Mouse (Mus musculus) limb, embryonic 14.5 days (tissue): Measurements from ENCODE around the gene Apob. TPM values are rescaled to one million over a fixed set of nuclear protein-coding genes. Genes with fewer than 3 reads are reported as not detected.

Experiments
- ATAC-seq: fragments of 200-750 bp; cut with Nextera tagmentation; 2 replicates; pipeline ENCODE4 v1.8.0; 2017; ENCODE audit warnings: low read depth, moderate number of reproducible peaks, moderate TSS enrichment; ENCODE audit not compliant: low FRiP score
- DNase-seq: peaks from one replicate; pipeline ENCODE4 v3.0.0-alpha.2; 2015; ENCODE audit warnings: low spot score
- H3K27ac ChIP-seq: fragments of 300-500 bp; sonication (generic); replicated peaks from 2 replicates; pipeline ENCODE4 v1.5.1; 2014; ENCODE audit warnings: low read depth, mild to moderate bottlenecking, low read length, moderate library complexity, mixed read lengths
- H3K27me3 ChIP-seq: fragments of 300-500 bp; sonication (generic); 2 replicates; pipeline ENCODE4 v1.6.1; 2014; ENCODE audit warnings: low read length, mixed read lengths; ENCODE audit not compliant: control insufficient read depth, insufficient read depth
- H3K36me3 ChIP-seq: fragments of 300-500 bp; sonication (generic); 2 replicates; pipeline ENCODE4 v1.6.1; 2014; ENCODE audit warnings: mild to moderate bottlenecking, low read length, moderate library complexity, mixed read lengths; ENCODE audit not compliant: control insufficient read depth, insufficient read depth
- H3K4me1 ChIP-seq: fragments of 300-500 bp; sonication (generic); 2 replicates; pipeline ENCODE4 v1.6.1; 2014; ENCODE audit warnings: antibody characterized with exemption, low read length, mixed read lengths; ENCODE audit not compliant: control insufficient read depth, insufficient read depth
- H3K4me2 ChIP-seq: fragments of 300-500 bp; sonication (generic); replicated peaks from 2 replicates; pipeline ENCODE4 v1.6.1; 2014; ENCODE audit warnings: low read depth, mild to moderate bottlenecking, low read length, moderate library complexity; ENCODE audit not compliant: severe bottlenecking
- H3K4me3 ChIP-seq: fragments of 300-500 bp; sonication (generic); replicated peaks from 2 replicates; pipeline ENCODE4 v1.5.1; 2014; ENCODE audit warnings: low read length
- H3K9ac ChIP-seq: fragments of 300-500 bp; sonication (generic); 2 replicates; pipeline ENCODE4 v1.6.1; 2014; ENCODE audit warnings: mild to moderate bottlenecking, low read depth, low read length, moderate library complexity; ENCODE audit not compliant: severe bottlenecking
- H3K9me3 ChIP-seq: fragments of 300-500 bp; sonication (generic); 2 replicates; pipeline ENCODE4 v1.6.1; 2016; ENCODE audit warnings: low read length; ENCODE audit not compliant: control insufficient read depth
- POLR2A ChIP-seq: fragments of 200-500 bp; IDR thresholded peaks from 2 replicates; pipeline ENCODE4 v1.8.0; 2012; ENCODE audit warnings: inconsistent platforms, mild to moderate bottlenecking, moderate library complexity, borderline replicate concordance; ENCODE audit not compliant: insufficient read depth, insufficient read length; ENCODE audit errors: extremely low read depth
- WGBS: fragments of 180-500 bp; shearing (Covaris S2); extraction: QIAGEN DNeasy Blood & Tissue Kit; methylation state at CpG from one replicate; pipeline ENCODE4 v1.1.7; 2014; 5-methylcytosine and 5-hydroxymethylcytosine counted together
- polyA plus RNA-seq, 2 experiments: library from polyadenylated mRNA; depleted of rRNA in 1 of 2; stranded (reverse) in 1 of 2; unstranded in 1 of 2; fragments of >200 nt; fragmentation: Nextera tagmentation in 1 of 2; extraction: Ambion mirVana in 1 of 2; gene quantifications; 2 replicates each; pipeline versions ENCODE4 v1.2.1 to v1.2.3; 2012 to 2014

Gene Apob
- polyA plus RNA-seq (2012; rRNA removed) (0.99 and 1.2 TPM in 2 replicates), polyA plus RNA-seq (2014; fragmentation: Nextera tagmentation; extraction: Ambion mirVana) (0.01 TPM in 1 of 2 replicates, not detected in the other)

- 71% methylated on average over 20 of the region's 20 CpGs for WGBS
- no peak for TF ChIP-seq POLR2A
- H3K4me2 ChIP-seq = no peak within 1 kb of the TSS
- no peaks in the 10 kb centered on the region for H3K4me1 ChIP-seq
- no peak within 1 kb of the TSS for H3K27ac ChIP-seq
- no peaks in the 10 kb centered on the region for H3K27me3 ChIP-seq
- H3K9ac ChIP-seq = no peak within 1 kb of the TSS
- DNase-seq (no peak), ATAC-seq (no peak)
- H3K36me3 ChIP-seq = no peaks in the 10 kb centered on the region
- H3K4me3 ChIP-seq = no peak within 1 kb of the TSS
- H3K9me3 ChIP-seq = no peaks in the 10 kb centered on the region
Observed at GRCm38 (mm10) chr12:7977466-7978189, at the start of gene Apob. Gene Apob (plus strand): TSS chr12:7977648.

DNA sequence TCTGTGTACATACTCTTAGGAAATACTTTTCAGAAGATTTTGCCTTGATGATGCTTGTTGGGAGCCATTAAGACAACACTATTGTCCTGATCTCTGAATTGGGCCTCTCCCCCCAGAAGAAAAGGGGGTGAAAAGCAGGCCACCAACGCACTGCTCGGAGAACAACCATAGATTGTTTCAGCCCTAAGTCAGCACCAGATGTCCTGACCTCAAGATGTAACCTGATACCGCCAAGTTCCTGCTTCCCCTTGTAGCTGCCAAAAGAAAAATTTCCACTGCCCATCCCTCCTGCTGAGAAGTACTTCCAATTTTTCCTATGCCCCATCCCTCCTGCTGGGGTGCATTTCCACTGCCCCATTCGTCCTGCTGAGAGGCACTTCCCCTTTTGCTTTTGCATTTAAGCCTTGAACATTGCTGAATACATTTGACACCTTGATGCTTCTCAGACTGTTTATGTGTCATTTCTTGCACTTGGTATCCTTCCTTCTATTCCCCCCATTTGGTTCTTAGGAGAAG, 45.0 kb upstream of the Apob start:
- ATAC-seq = no peak
- no peak for TF ChIP-seq POLR2A
- H3K4me1 ChIP-seq = no peaks in the 10 kb centered on the region
- no peaks in the 10 kb centered on the region for H3K36me3 ChIP-seq
- no peaks in the 10 kb centered on the region for H3K9me3 ChIP-seq
- no peaks in the 10 kb centered on the region for H3K27me3 ChIP-seq
- no peak overlapping the region for H3K4me2 ChIP-seq
- 43% methylated on average over 4 of the region's 4 CpGs for WGBS
- no peak overlapping the region for H3K9ac ChIP-seq
- no peak overlapping the region for H3K4me3 ChIP-seq
- no peak overlapping the region for H3K27ac ChIP-seq
- no peak for DNase-seq

DNA sequence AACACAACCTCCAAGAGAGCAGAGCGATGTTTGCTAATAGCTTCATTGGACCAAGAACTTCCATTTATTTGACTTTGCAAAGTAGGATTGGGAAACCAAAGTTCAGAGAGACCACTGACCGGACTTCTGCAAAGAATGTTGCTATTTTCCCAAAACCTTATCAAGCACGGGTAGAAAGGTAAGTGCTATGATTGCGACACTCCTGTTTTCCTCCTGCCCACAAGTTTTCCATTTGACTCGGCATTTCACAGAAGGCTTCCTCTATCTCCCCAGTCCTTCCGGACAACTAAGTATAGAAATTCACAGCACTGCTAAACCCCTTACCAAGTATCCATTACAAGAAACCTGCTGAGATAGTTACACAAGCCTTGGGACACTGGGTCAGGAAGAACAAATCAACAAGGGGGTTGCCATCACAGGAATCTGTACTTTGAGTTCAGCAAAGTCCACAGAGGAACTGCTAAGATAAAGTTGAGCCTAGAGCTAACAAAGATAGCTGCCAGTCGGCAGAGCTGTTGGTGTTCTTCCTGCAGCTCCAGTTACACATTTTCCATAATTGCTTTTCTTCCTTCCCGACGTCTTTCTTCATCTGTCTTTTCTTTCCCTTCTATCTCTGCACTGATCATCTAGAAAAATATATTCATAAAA, 27.2 kb upstream of the Apob start:
- DNase-seq (no peak), ATAC-seq (no peak)
- no peaks in the 10 kb centered on the region for H3K27me3 ChIP-seq
- WGBS = 87% methylated on average over 9 of the region's 9 CpGs
- no peak overlapping the region for H3K9ac ChIP-seq
- H3K27ac ChIP-seq = no peak overlapping the region
- H3K4me3 ChIP-seq = no peak overlapping the region
- no peak overlapping the region for H3K4me2 ChIP-seq
- H3K36me3 ChIP-seq = no peaks in the 10 kb centered on the region
- no peak for TF ChIP-seq POLR2A
- no peaks in the 10 kb centered on the region for H3K9me3 ChIP-seq
- no peaks in the 10 kb centered on the region for H3K4me1 ChIP-seq

- H3K4me3 ChIP-seq = no peak overlapping the region
- TF ChIP-seq POLR2A = no peak
- 80% methylated on average over 1 of the region's 1 CpGs for WGBS
- DNase-seq (peak; percentile 1), ATAC-seq (no peak)
- no peak overlapping the region for H3K9ac ChIP-seq
- H3K27ac ChIP-seq = no peak overlapping the region
- H3K36me3 ChIP-seq = no peaks in the 10 kb centered on the region
- no peak overlapping the region for H3K4me2 ChIP-seq
- no peaks in the 10 kb centered on the region for H3K9me3 ChIP-seq
- no peaks in the 10 kb centered on the region for H3K4me1 ChIP-seq
- H3K27me3 ChIP-seq = no peaks in the 10 kb centered on the region
Observed at GRCm38 (mm10) chr12:7958851-7959250, 18.6 kb upstream of the Apob start.

DNA sequence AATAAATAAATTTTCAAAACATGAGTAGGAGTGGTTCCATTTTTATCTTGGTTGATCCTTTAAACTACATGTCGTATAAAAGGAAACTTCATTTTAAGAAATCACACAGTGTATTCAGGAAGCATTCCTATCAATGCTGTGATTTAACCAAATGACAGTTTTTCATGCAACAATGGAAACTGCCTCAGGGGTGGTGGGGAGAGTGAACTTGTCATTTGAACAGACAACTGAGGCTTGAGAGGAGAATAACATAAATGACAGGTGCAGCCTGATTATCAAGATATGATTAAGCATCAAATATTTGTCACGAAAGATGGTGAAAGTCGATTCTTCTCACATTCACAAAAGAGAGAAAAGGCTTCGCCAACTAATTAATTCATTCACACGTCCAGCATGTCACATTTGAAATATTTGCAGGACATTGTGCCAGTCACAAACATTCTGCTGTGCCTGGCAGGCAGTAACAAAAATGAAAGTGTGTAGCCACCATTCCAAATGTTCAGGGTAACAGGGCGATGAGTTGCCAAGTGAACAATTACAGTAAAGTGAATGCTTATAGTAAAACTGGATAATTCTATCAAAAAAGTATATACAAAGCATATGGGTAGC, 18.0 kb upstream of the Apob start:
- no peaks in the 10 kb centered on the region for H3K4me1 ChIP-seq
- no peak overlapping the region for H3K9ac ChIP-seq
- H3K27ac ChIP-seq = no peak overlapping the region
- H3K36me3 ChIP-seq = no peaks in the 10 kb centered on the region
- H3K9me3 ChIP-seq = no peaks in the 10 kb centered on the region
- H3K27me3 ChIP-seq = no peaks in the 10 kb centered on the region
- WGBS = 82% methylated on average over 6 of the region's 6 CpGs
- ATAC-seq (no peak), DNase-seq (no peak)
- H3K4me2 ChIP-seq = no peak overlapping the region
- no peak for TF ChIP-seq POLR2A
- H3K4me3 ChIP-seq = no peak overlapping the region
